Mouse (Mus musculus): ENCODE measurements around the gene Gm5640.
"Not testable (repeated sequence)": the region's sequence is repeated elsewhere in the genome, so short reads cannot be mapped to it uniquely, and the experiment has no call there.

The Gm5640 gene

DNA sequence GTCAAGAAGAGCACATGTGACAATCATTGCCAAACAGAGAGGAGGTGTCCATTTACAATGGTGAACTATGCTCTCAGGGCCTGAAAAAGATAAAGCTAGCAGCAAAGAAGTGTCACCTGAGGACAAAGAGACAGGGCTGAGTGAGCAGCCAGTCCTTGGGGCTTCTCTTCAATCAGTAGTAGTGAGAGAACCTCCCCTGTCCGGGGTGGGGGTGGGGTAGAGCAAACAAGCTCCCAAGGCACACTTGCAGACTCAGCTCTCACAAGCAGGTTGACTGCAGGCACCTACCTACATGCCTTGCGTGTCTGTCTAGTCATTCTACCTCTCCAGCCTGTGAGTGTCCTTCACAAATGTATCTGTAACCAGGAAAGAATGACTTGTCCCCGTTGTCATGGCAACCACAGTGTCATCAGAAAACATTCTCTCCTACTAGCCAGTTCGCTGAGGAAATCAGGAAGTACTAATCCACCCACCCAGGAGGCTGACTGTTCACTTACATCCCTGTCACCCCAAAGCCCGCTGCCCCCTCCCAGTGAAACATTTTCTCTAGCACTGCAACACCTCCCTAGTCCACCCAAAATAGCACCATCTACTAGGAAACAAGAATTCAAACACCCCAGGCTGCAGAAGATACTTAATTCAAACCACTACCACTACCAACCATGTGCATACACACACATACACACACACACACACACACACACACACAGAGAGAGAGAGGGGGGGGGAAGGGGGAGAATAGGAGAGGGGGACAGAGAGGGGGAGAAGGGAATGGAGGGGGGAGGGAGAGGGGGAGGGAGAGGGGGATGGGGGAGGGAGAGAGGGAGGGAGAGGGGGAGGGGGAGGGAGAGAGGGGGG lies at the start of gene Gm5640:
Gm5640 (minus strand) TSS at position 170 of the 858 bp plus-strand sequence.
- DNase-seq (ENCODE audit: low spot score): not testable (repeated sequence)

DNA sequence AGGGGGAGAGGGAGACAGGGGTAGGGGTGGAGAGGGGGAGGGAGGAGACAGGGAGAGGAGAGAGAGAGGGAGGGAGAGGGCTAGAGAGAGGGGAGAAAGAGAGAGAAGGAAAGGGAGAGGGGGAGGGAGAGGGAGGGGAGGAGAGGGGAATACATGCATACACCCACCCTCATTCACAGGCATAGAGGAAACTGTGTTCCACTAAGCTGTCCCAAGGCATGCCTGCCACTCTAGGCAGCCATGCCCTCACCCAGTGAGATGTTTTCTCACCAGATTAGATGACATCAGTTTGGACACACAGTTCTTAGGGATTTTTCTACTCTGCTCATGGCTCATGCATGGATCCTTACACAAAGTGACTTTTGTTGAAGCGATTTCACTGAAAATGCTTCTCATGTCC lies 958 bp upstream of the Gm5640 start:
- not testable (repeated sequence) for DNase-seq (ENCODE audit: low spot score)

GRCm38 (mm10) chrX:74592379-74592778 lies 53.1 kb downstream of the Gm5640 start, which contains the start of gene Olfr1325:
Olfr1325 (plus strand) TSS chrX:74592679.
- DNase-seq (ENCODE audit: low spot score): no peak
